Mouse (Mus musculus) left cerebral cortex, adult 2 months (tissue): ENCODE data around the gene Pcf11. TPM values are rescaled to one million over a fixed set of nuclear protein-coding genes. Genes with fewer than 3 reads are reported as not detected.

ENCODE experiments used
- DNase-seq, 2 experiments: peaks; one replicate each; pipeline ENCODE4 v3.0.0; 2021 to 2022; ENCODE audit warnings: low spot score in 2 of 2, mixed read lengths in 1 of 2; ENCODE audit errors: extremely low spot score in 1 of 2
- H3K27ac ChIP-seq: fragments of 200-600 bp; 2 replicates; pipeline ENCODE4 v1.8.1; 2022
- H3K4me3 ChIP-seq: fragments of 200-600 bp; 2 replicates; pipeline ENCODE4 v1.8.1; 2022
- CTCF ChIP-seq: fragments of 200-600 bp; IDR thresholded peaks from 2 replicates; pipeline ENCODE4 v1.8.1; 2022; ENCODE audit warnings: antibody characterized with exemption, mild to moderate bottlenecking, moderate library complexity
- intact Hi-C: fragments of 180-260 bp; cut with DNase I; formaldehyde crosslinking; loops from one replicate; pipeline ENCODE4 v1.15.1; 2025
- total RNA-seq, 2 experiments: library from RNA; stranded (reverse); gene quantifications; 2 replicates each; pipeline ENCODE4 v1.2.3; 2021

Gene Pcf11
- total RNA-seq, 2 experiments from 2014 or later, result 52.8 to 72.0 TPM

DNA sequence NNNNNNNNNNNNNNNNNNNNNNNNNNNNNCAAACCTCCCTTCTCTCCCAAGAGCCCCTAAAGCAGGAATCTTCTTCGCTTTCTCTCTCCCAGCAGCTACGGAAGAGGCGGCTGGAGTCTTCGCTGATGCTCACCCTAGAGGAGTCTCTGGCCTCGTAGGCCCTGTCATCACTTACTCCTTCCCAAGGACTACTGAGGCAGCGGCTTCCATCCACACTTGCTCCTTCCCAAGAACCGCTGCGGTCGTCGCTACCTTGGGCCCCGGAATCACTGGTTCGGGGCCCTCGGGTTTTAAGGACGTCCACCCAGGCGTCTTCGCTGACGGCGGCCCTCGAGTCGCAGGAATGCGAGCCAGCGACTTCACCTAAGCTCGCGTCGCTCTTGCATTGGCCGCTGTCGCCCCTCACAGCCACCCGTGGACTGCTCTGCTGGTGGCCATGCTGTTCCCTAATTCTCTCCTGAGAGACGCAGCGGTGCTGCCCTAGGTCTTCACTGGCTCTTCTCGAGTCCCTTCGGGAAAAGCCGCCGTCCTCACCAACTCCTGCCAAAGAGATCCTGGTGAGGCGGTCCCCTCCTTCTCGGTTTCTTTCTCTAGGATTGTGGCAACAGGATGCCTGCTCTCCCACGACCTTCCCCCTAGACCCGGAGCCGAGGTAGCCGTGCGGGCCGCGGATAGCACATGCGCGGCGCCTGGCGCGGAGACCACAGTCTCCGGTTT is 33.3 kb downstream of the Pcf11 start:
- no peak for TF ChIP-seq CTCF
- intact Hi-C loops, result loop anchor here (2.0 to 5.0 kb wide), 2 partner anchors 238 to 331 kb away; partner anchors contain the start of genes Ddias and Prcp
- DNase-seq, result peak in 1 of 2 experiments; percentile 17
- Histone ChIP-seq H3K27ac (peak overlapping the region; percentile 2; the same call in 1 of the 2 replicates), H3K4me3 (peak overlapping the region; percentile 85)

DNA sequence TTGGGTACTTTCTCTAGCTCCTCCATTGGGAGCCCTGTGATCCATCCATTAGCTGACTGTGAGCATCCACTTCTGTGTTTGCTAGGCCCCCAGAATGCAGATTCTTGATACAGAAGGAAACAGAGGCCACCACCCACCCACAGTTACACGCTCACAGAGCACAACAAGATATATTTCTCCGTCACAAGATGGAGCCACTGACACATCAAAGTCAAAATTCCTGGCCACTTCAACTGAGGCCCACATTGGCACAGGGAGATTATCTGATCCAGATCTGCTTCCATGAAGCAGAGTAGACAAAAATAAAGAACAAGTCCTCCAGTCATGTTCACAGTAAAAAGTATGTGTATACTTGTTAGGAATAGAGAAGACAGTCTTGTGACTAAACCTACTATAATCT is 39.6 kb downstream of the Pcf11 start:
- DNase-seq, result peak in 1 of 2 experiments; percentile 19
- Histone ChIP-seq H3K4me3 (no peak overlapping the region), H3K27ac (no peak overlapping the region)
- TF ChIP-seq CTCF, result peak; percentile 46
- intact Hi-C loops, result loop anchor here (2.0 kb wide), 1 partner anchor 235 kb away; no protein-coding TSS in a partner anchor

DNA sequence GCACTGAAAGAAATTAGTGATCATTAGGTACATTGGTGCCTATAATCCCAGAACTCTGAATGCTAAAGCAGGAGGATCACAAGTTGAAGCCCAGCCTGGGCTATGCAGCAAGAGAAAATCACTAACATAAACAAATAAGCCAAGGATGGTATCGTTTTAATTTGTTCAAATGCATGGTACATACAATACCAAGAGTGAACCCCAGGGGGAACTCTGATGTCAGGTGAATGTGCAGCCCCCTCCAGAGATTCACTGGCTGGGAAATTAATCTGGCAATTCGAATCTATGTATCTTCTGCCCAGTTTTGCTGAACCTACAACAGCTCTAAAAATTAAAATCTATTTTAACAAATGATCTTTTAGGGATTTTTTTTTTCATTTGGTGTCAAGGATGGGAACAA is 45.2 kb downstream of the Pcf11 start:
- peak; percentile 34 for TF ChIP-seq CTCF
- Histone ChIP-seq H3K4me3 (no peak overlapping the region), H3K27ac (no peak overlapping the region)
- no peak for DNase-seq
- intact Hi-C loops, result no loop called here

DNA sequence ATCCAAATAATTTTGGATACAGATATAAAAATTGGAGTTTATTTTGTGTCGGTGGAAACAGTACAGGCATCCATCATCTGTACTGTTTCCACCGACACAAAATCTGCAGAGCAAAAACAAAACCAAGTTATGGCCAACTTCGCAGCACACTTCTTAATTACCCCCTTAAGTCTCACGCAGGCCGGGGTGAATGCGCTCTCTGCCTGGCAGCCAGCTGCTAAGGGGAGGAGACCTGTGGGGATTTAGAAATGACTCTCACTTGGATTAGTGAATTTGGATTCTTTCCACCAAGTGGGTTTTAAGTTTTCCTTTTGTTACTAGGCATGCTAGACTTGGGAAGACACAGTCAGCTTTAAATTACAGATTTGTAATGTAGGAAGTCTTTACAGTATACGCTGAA is 58.9 kb downstream of the Pcf11 start:
- no peak for TF ChIP-seq CTCF
- intact Hi-C loops, result no loop called here
- no peak for DNase-seq
- no peak overlapping the region for H3K4me3 ChIP-seq
- no peak overlapping the region for H3K27ac ChIP-seq

DNA sequence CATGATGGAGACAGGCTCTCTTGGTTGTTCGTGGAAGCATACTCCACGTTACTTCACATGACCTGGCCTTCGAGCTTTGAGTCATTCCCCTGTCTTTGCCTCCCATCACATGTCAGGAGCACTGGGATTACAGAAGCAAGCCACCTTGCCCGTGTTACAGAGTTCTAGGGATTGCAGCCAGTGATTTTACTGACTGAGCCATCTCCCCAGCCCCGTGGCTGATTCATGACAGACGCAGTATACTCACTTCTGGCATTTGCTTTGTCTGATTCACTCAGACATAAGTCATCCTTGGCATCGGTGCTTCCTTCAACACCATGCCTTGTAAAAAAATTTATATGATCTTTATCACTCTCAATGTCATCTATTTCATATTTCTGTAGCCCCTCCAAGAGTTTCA is 64.8 kb downstream of the Pcf11 start:
- TF ChIP-seq CTCF, result no peak
- Histone ChIP-seq H3K4me3 (no peak overlapping the region), H3K27ac (no peak overlapping the region)
- intact Hi-C loops, result loop anchor here (1.0 kb wide), 1 partner anchor 8 kb away; no protein-coding TSS in a partner anchor
- DNase-seq, result no peak

Other genes starting within 250 kb of the Pcf11 start
- gene Ccdc90b, start 108.8 kb downstream of the Pcf11 start, total RNA-seq, result 10 to 100 TPM; 13.0 to 14.9 TPM
- gene Ankrd42, start 32.8 kb downstream of the Pcf11 start, total RNA-seq, result 10 to 100 TPM; 22.2 to 22.5 TPM
- 10 to 100 TPM; 38.7 to 43.6 TPM for gene Rab30, start 71.7 kb upstream of the Pcf11 start, total RNA-seq
- under 1 TPM; 0.42 to 0.88 TPM for gene Ddias, start 204.3 kb upstream of the Pcf11 start, total RNA-seq
- gene Prcp, start 204.5 kb upstream of the Pcf11 start, total RNA-seq, result 10 to 100 TPM in 1 of 2 experiments, 1 to 10 TPM in 1; 9.5 to 10.1 TPM